Mouse (Mus musculus): Measurements from ENCODE around the gene Tyrp1. TPM values are rescaled to one million over a fixed set of nuclear protein-coding genes. Genes with fewer than 3 reads are reported as not detected.

The Tyrp1 gene
- total and polyA plus RNA-seq, 2 experiments from 2014 or later: 0.11 to 0.43 TPM

DNA sequence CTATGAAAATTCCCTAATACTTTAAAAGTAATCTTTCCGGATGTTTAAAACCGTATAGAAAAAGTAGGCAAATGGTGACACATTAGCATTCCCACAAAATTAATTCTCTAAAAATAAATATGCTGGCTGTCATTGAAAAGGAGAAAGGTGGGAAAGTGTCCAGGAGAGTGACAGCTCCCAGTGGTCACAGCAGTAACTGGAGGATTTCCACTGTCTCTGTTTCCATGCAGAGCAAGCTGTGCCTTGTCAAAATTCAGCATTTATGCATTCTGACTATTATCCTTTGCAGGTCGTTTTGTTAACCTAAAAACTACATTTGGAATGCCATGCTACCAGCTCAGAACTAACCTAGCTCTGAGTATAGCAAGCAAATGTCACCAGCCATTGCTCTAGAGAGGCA is 12.1 kb downstream of the Tyrp1 start:
- Histone ChIP-seq H3K27ac (ENCODE audit: low read depth, low read length) (no peak overlapping the region), H3K4me2 (ENCODE audit: low read depth) (no peak overlapping the region), H3K27me3 (ENCODE audit: insufficient read depth, low read length) (no peaks in the 10 kb centered on the region), H3K9ac (no peak overlapping the region), H3K36me3 (ENCODE audit: insufficient read depth) (no peaks in the 10 kb centered on the region), H3K4me3 (ENCODE audit: low read depth, low read length) (no peak overlapping the region), H3K9me3 (ENCODE audit: low read length) (no peaks in the 10 kb centered on the region), H3K4me1 (ENCODE audit: insufficient read depth) (no peaks in the 10 kb centered on the region)
- WGBS: 60% methylated on average over 3 of the region's 3 CpGs
- ATAC-seq (no peak), DNase-seq (no peak)
- TF ChIP-seq CTCF (IDR thresholded peaks at IDR 0.05; ENCODE audit: low read depth): no peak

DNA sequence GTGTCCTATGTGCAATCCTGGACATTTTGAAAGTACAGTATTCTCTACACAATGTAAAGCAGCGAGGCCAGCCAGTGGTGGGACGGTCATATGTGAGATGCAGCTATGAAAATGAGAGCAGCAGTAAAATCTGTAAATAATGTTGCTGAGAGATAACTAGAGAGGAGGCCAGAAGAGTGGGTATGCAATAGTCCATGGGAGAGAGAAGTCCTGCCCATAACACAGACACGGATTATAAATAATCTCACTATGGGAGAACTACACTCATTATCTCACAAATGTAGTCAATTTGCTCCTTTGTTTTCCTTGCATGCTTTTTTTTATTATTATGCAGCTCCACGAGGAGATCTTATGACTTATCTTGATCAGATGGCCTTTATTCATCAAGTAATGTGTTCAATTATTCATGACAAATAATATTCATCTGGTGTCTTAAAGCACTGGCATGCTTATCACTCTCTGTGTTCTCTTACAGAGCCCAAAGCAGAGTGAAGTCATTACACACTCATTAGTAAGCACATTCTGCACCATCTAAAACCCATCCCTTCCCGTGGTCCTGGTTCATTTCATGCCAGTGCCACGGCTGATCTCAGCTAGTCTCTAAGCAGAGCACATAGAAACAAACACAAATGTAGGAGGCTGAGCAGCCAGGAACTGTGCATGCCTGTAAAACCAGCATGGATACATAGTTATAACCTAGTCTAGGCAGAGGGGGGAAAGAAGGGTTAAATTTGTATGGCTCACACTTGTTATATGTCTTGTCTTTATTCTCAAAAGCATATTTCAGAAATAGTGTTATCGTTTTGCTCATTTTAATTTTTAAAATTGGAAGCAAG is 18.9 kb downstream of the Tyrp1 start:
- DNase-seq (peak; percentile 35), ATAC-seq (peak; percentile 78)
- H3K4me3 ChIP-seq (ENCODE audit: low read depth, low read length): no peak overlapping the region
- H3K4me2 ChIP-seq (ENCODE audit: low read depth): no peak overlapping the region
- H3K27me3 ChIP-seq (ENCODE audit: insufficient read depth, low read length): no peaks in the 10 kb centered on the region
- H3K9me3 ChIP-seq (ENCODE audit: low read length): no peaks in the 10 kb centered on the region
- no peaks in the 10 kb centered on the region for H3K36me3 ChIP-seq (ENCODE audit: insufficient read depth)
- no peak overlapping the region for H3K9ac ChIP-seq
- WGBS: 45% methylated on average over 7 of the region's 7 CpGs
- H3K4me1 ChIP-seq (ENCODE audit: insufficient read depth): no peaks in the 10 kb centered on the region
- TF ChIP-seq CTCF (IDR thresholded peaks at IDR 0.05; ENCODE audit: low read depth): no peak
- no peak overlapping the region for H3K27ac ChIP-seq (ENCODE audit: low read depth, low read length)

DNA sequence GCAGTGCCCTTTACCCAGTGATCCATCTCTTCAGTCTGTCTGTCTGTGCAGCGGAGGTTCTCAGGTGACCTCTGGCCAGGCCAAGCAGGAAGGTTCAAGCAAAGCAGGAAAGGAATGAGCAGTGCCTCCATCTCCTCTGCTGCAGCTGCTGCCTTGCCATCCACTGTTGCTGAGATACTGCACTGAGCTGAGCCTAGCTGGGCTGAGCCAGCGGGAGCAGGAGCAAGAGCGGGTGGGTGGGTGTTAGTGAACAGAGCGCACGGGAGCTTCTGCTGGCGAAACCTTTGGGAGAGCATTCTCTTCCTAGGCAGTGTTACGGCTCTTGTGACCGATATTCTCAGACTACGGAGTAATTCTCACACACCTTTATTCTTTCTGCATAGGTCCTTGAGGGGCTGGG is 21.6 kb downstream of the Tyrp1 start:
- WGBS: 81% methylated on average over 9 of the region's 9 CpGs
- Histone ChIP-seq H3K4me2 (ENCODE audit: low read depth) (no peak overlapping the region), H3K4me3 (ENCODE audit: low read depth, low read length) (no peak overlapping the region), H3K4me1 (ENCODE audit: insufficient read depth) (no peaks in the 10 kb centered on the region), H3K36me3 (ENCODE audit: insufficient read depth) (no peaks in the 10 kb centered on the region), H3K9ac (no peak overlapping the region), H3K27ac (ENCODE audit: low read depth, low read length) (no peak overlapping the region), H3K9me3 (ENCODE audit: low read length) (no peaks in the 10 kb centered on the region), H3K27me3 (ENCODE audit: insufficient read depth, low read length) (no peaks in the 10 kb centered on the region)
- ATAC-seq (no peak; the same call in 1 of the 2 replicates), DNase-seq (no peak)
- no peak for TF ChIP-seq CTCF (IDR thresholded peaks at IDR 0.05; ENCODE audit: low read depth)

DNA sequence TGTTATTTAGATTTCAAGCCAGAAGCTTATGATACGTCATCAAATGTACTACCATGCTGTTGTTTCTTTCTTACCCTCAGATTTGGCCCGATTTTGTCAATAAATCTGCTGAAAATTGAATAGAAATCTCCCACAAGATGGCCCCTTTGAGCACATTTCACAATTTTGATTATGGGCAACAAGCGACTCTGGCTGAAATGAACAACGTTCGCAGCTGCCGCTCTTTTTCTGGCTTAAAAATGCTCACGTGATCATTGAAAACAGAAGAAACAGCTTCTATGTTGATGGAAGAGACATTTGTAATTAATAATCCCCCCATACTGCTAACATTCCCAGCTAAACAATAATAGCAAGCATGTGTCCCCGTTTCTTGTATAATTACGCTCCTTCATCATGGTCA is 29.0 kb downstream of the Tyrp1 start:
- H3K9me3 ChIP-seq (ENCODE audit: low read length): no peaks in the 10 kb centered on the region
- no peak for ATAC-seq

DNA sequence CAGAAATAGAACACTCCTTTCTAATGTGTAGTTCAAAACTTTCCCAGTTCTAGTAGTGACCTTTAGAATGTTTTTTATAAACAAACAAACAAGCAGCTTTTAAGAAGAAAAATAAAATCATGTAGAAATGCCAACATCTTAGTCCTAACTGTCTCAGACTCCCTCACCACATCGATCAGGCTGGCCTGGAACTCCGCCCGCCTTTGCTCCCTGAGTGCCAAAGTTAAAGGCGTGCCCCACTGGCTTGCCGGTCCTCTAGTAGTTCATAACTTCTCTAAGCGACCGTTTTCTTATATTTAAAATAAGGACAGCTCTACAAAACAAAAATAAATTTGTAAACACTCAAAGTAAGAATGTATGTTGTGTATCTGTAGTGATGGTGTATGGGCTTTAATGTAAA is 30.0 kb downstream of the Tyrp1 start:
- no peak for TF ChIP-seq CTCF (IDR thresholded peaks at IDR 0.05; ENCODE audit: low read depth)
- ATAC-seq (no peak), DNase-seq (no peak)
- Histone ChIP-seq H3K9ac (no peak overlapping the region), H3K4me2 (ENCODE audit: low read depth) (no peak overlapping the region), H3K27ac (ENCODE audit: low read depth, low read length) (no peak overlapping the region), H3K36me3 (ENCODE audit: insufficient read depth) (no peaks in the 10 kb centered on the region), H3K27me3 (ENCODE audit: insufficient read depth, low read length) (no peaks in the 10 kb centered on the region), H3K4me1 (ENCODE audit: insufficient read depth) (peaks cover 10% of the 10 kb centered on the region; the same call in 1 of the 2 replicates), H3K9me3 (ENCODE audit: low read length) (no peaks in the 10 kb centered on the region), H3K4me3 (ENCODE audit: low read depth, low read length) (no peak overlapping the region)
- WGBS: 61% methylated on average over 7 of the region's 7 CpGs

More for the DNA sequence above, 29.0 kb downstream of the Tyrp1 start:
- Histone ChIP-seq H3K27me3 (ENCODE audit: insufficient read depth, low read length) (no peaks in the 10 kb centered on the region), H3K4me1 (ENCODE audit: insufficient read depth) (peaks cover 10% of the 10 kb centered on the region; the same call in 1 of the 2 replicates), H3K4me3 (ENCODE audit: low read depth, low read length) (no peak overlapping the region), H3K9ac (no peak overlapping the region), H3K27ac (ENCODE audit: low read depth, low read length) (no peak overlapping the region), H3K36me3 (ENCODE audit: insufficient read depth) (no peaks in the 10 kb centered on the region), H3K4me2 (ENCODE audit: low read depth) (0 out of 2 replicates have a peak overlapping the region, but pooled peaks have one; percentile 4)
- peak; percentile 51 for DNase-seq
- 51% methylated on average over 9 of the region's 9 CpGs for WGBS
- no peak for TF ChIP-seq CTCF (IDR thresholded peaks at IDR 0.05; ENCODE audit: low read depth)

DNA sequence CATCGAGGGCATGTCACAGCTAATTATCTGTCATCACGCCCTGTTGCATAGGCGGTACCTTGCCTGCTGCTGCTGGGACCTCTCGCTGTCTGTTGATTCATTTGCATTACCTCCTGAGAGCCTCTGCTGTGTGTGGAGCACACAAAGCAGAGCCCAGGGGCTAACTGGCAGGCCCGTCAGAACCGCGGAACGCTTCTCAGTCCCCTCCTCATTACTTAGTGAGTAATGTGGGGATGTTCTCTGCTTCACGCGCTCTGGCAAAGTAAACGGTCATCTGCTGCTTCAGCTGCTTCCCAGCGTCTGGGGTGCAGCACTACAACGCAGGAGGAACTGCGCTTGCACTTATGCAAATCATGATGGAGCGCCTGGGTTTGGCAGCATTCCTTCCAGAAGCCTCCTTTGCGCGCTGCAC is 30.6 kb downstream of the Tyrp1 start:
- Histone ChIP-seq H3K27me3 (ENCODE audit: insufficient read depth, low read length) (no peaks in the 10 kb centered on the region), H3K4me1 (ENCODE audit: insufficient read depth) (peaks cover 10% of the 10 kb centered on the region; the same call in 1 of the 2 replicates), H3K27ac (ENCODE audit: low read depth, low read length) (peak overlapping the region; percentile 69), H3K4me3 (ENCODE audit: low read depth, low read length) (peak overlapping the region; percentile 34), H3K4me2 (ENCODE audit: low read depth) (peak overlapping the region; percentile 67), H3K9ac (0 out of 2 replicates have a peak overlapping the region, but pooled peaks have one; percentile 25), H3K9me3 (ENCODE audit: low read length) (no peaks in the 10 kb centered on the region), H3K36me3 (ENCODE audit: insufficient read depth) (no peaks in the 10 kb centered on the region)
- TF ChIP-seq CTCF (IDR thresholded peaks at IDR 0.05; ENCODE audit: low read depth): peak; percentile 21; the same call in 1 of the 2 replicates
- ATAC-seq (peak; percentile 93), DNase-seq (peak; percentile 88)
- WGBS: under 1% methylated on average over 17 of the region's 17 CpGs

DNA sequence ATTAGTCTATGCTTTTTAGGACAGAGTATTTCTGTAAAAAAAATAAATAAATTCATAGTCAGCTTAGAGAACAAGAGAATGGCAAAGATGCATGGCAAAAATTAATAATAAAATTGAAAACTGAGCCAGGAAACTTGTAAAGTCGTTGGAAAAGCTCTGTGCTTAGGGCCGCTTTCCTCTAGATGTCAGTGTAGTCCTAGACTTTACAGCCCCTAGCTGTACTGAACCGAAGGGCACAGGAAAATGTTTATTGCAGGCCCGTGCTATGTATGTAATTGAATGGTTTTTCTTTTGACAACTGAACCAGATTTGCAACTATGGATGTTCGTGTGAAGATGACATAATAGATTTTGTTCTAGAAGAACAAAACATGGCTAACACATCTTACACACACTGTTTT is 32.1 kb downstream of the Tyrp1 start:
- ATAC-seq (peak; percentile 84), DNase-seq (peak; percentile 79)
- no peaks in the 10 kb centered on the region for H3K9me3 ChIP-seq (ENCODE audit: low read length)
- H3K4me1 ChIP-seq (ENCODE audit: insufficient read depth): peaks cover 10% of the 10 kb centered on the region; the same call in 1 of the 2 replicates
- no peak overlapping the region for H3K9ac ChIP-seq
- H3K27me3 ChIP-seq (ENCODE audit: insufficient read depth, low read length): no peaks in the 10 kb centered on the region
- H3K4me2 ChIP-seq (ENCODE audit: low read depth): no peak overlapping the region
- peak; percentile 85 for TF ChIP-seq CTCF (IDR thresholded peaks at IDR 0.05; ENCODE audit: low read depth)
- WGBS: 15% methylated on average over 5 of the region's 5 CpGs
- H3K4me3 ChIP-seq (ENCODE audit: low read depth, low read length): no peak overlapping the region
- no peaks in the 10 kb centered on the region for H3K36me3 ChIP-seq (ENCODE audit: insufficient read depth)
- H3K27ac ChIP-seq (ENCODE audit: low read depth, low read length): no peak overlapping the region
